Mouse (Mus musculus): ENCODE data around the gene Gse1.

The Gse1 gene

DNA sequence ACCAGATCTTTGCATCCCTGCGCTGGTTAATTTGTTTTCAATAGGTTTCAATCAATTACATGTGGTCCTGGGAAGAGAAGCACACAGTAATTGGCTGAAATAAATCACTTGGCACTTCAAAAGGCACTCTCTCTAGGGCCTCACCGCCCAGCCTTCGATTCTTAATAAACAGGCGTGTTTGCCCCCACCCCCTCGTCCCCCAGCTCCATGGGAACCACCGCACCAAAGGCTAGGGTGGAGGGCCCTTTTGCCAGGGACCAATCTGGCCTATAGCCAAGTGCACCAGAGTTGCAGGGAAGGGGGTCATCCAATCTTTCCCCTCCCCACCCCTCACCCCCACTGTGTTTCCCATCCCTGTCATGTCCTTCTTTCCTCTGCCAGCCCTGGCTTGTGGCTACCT is 219.9 kb downstream of the Gse1 start:
- no peak for DNase-seq (ENCODE audit: low read depth, low spot score)

DNA sequence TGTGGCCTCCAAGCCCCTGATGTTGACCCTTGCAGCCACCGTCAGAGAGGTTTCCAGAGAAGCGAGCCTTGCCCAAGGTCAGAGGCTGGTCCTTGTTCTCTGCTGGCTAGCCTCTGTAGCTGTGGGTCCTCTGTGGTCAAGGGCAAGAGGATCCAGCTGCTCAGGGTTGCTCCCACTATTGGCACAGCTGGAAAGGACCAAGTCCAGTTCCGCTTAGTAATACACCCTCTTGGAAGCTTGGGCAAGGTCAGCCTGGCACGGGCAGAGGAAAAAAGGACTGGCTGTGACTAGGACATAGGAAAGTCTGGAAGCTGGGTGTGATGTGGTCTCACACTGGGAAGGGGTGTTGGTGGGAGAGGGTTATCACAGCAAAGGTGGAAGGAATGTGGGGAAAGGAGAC is 220.9 kb downstream of the Gse1 start:
- DNase-seq (ENCODE audit: low read depth, low spot score), result no peak

DNA sequence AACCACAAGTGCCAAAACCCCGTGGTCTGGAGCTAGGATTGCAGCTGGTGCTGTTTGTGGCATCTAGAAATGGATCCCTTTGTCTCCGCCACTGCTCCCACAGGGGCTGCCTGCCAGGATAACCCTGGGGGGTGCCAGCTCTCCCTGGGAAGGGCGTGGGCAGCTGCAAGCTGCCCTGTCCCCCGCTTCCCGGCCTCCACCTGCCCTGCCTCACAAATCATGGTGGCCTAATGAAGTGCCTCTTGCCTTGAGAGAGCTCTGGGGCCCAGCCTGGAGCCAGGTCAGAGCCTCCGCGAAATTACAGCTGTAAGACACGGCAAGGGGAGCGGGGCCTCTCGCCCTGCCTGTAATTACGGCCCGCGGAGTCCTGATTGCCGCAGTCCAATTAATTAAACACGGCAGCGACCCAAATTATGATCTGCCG is 221.4 kb downstream of the Gse1 start:
- no peak for DNase-seq (ENCODE audit: low read depth, low spot score)

- DNase-seq (ENCODE audit: low read depth, low spot score), result no peak
Observed at GRCm38 (mm10) chr8:120452111-120452510, 223.9 kb downstream of the Gse1 start.

GRCm38 (mm10) chr8:120454404-120454803 is 226.1 kb downstream of the Gse1 start:
- DNase-seq (ENCODE audit: low read depth, low spot score), result no peak

GRCm38 (mm10) chr8:120460375-120460774 is 232.1 kb downstream of the Gse1 start:
- DNase-seq (ENCODE audit: low read depth, low spot score), result no peak

DNA sequence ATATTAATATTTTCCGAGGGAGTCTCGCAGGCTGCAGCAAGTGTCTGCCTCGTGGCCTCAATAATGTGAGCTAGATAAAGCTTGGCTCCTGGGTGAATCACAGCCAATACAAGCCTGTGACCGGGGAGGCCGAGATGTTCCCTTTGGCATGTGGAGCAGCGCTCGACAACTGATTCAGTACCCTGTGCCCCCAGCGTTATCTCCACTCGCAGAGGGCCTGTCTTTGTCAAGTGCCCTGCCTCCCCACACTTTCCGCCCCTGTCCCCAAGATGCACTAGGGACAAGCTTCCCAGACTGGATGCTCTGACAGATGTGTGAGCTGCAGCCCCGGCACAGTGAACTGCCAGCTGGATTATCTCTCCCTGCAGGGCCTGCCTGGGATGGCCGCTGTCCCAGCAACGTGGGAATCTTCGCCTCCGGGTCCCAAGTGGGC is 233.9 kb downstream of the Gse1 start:
- DNase-seq (ENCODE audit: low read depth, low spot score), result no peak

- no peak for DNase-seq (ENCODE audit: low read depth, low spot score)
Observed at GRCm38 (mm10) chr8:120462611-120463010, 234.4 kb downstream of the Gse1 start.

GRCm38 (mm10) chr8:120463918-120464584 is 235.8 kb downstream of the Gse1 start:
- no peak for DNase-seq (ENCODE audit: low read depth, low spot score)

GRCm38 (mm10) chr8:120464585-120464937 is 236.3 kb downstream of the Gse1 start:
- DNase-seq (ENCODE audit: low read depth, low spot score), result no peak

GRCm38 (mm10) chr8:120465710-120466109 is 237.5 kb downstream of the Gse1 start:
- DNase-seq (ENCODE audit: low read depth, low spot score), result no peak

- no peak for DNase-seq (ENCODE audit: low read depth, low spot score)
Observed at GRCm38 (mm10) chr8:120466266-120466665, 238.0 kb downstream of the Gse1 start.

DNA sequence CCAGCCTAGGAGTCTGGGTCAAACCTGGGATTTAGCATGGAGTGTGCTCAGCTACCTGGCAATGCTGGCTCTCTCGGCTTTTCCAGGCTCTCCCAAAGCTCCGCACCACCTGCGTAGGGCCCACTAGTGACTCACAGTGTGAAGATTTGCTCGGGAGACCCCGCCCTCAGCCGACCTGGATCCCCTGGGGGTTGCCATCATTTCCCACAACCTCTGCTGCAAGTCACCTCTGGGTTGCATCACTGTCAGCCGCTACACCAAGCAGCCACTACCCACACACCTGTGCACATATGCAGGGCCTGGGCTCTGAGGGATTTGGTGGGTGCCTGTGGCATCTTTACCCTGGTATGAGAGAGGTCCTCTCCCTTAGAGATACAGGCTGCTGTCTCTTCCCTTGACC is 239.3 kb downstream of the Gse1 start:
- DNase-seq (ENCODE audit: low read depth, low spot score), result no peak

- DNase-seq (ENCODE audit: low read depth, low spot score), result no peak
Observed at GRCm38 (mm10) chr8:120470170-120470569, 241.9 kb downstream of the Gse1 start.

DNA sequence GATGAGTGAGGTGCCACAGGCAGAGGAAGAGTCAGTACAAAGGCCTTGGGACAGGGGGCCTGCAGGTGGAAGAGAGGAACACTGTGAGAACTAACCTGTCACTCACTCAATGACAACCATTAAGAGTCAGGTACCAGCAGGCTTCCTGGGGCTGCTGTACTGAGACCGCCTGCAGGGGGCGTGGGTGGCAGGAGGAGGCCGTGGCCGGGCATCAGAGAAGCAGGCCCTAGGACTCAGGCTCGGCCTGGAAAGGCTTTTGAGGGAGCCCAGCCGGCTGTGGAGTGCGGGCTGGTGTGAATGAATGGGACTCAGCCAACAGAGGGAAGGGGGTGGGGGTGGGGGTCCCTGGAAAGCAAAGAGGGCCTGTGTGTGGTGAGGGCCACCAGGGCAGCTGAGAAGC is 242.9 kb downstream of the Gse1 start:
- no peak for DNase-seq (ENCODE audit: low read depth, low spot score)

DNA sequence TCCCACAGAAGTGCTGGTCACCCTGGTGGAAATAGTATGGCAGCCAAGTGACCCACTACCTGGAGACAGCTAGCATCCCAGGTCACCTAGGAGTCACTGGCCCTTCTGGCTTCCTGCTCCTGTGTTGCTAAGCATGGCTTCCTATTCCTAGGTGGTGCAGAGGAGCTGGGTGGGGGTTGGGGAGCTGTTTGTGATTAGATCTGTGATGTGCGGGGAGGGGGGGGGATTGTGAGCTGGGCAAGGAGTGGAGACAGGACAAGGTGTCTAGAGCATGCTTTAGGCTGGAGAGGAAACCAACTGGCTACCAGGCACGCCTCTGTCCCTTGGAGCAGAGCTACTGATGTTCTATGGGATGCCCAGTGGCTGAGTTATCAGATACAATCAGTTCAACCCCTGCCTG is 243.5 kb downstream of the Gse1 start:
- DNase-seq (ENCODE audit: low read depth, low spot score), result no peak

DNA sequence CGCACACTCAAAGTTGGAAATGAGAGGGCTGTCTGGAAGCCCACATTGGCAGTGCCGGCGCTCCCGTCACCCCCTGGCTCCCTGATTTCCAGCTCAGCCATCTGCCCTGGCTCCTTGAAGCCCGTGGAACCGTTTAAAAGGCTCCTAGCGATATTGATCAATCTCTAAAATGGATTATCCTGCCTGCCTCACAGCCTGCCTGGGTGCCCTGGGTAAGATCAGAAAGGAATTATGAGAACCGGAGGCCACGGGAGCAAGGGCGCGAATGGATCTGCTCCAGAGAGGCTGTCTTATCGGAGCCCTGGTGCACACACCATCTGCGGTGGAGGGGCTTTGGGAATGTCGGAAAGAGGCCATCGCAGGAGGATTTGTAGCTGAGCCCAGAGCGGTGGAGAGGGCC is 244.0 kb downstream of the Gse1 start:
- DNase-seq (ENCODE audit: low read depth, low spot score), result no peak

DNA sequence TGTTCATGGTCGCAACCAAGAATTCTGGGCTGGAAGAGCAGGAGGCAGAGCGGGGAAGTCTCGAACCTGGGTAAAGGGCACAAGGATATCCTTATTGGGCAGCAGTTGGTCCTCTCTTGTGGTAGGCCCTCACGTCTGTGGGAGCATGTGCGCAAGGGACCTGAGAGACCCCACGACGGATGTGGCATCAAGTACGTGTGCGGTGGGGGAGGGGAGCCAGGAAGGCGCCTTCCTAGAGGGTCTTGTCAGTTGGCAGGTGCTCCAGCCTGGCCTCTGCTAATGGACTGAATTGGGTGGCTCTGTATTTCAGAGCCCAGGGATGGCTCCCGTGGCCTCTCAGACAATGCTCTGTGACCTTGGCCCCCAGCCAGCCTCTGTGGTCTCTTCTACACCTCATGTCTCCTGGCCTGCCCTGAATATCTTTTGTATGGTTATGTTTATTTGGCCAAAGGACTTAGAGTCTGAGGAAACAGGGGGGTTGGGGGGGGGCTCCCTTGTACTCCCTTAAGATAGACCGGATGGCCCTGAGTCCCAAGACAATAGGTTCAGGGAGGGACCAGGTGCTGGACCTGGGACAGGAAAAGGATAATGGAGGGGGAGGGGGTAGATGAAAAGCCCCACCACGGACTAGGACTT is 245.6 kb downstream of the Gse1 start:
- DNase-seq (ENCODE audit: low read depth, low spot score), result no peak

- DNase-seq (ENCODE audit: low read depth, low spot score), result no peak
Observed at GRCm38 (mm10) chr8:120474496-120475235, 246.4 kb downstream of the Gse1 start.

GRCm38 (mm10) chr8:120475462-120476201 is 247.4 kb downstream of the Gse1 start:
- no peak for DNase-seq (ENCODE audit: low read depth, low spot score)

DNA sequence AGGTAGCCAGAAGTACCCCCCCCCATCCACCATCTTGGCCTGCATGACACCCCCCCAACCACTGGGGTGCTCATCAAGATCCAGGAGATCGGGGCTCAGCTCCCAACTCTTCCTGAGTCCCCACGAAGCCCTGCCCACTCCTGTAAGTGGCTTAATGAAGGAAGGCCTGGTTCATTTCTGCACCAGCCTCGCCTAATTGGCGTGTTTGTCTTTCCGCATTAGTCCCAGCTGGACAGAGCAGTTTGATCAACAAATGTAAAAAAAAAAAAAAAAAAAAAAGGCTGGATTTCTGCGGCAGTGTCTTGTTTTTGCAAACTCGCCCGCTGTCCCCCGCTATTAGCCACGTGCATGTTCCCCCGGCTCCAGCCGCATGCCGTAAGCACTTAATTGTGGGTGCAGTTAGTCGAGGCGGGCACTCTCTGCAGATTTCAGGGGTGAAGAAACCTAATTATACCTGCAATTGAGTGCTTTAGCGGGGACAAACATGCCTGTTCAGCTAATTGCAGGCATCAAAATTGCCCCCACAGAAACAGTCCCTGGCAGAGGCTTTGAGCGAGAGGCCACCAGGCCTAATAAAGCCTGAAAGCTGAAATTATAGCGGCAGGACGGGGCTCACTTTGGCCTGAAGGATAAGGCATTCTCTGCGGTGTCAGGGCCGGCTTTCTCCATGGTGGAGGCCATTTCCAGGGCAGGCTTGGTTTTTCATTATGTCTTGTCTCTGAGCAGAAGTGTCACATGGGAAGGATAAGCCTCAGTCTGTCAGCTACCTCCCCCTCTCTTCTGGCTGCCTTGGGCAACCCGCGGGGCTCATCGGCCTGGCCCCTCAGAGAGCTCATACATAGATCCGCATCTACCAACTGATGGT is 248.7 kb downstream of the Gse1 start:
- DNase-seq (ENCODE audit: low read depth, low spot score), result no peak

Measured in embryo, embryonic 11.5 days (tissue).